Mouse (Mus musculus): ENCODE measurements around the gene Mier1. TPM values are rescaled to one million over a fixed set of nuclear protein-coding genes. Genes with fewer than 3 reads are reported as not detected.
"Not testable (repeated sequence)": the region's sequence is repeated elsewhere in the genome, so short reads cannot be mapped to it uniquely, and the experiment has no call there.

Mier1 gene
- total RNA-seq, 4 experiments from 2014 or later: 15.2 to 21.0 (median 17.4) TPM

DNA sequence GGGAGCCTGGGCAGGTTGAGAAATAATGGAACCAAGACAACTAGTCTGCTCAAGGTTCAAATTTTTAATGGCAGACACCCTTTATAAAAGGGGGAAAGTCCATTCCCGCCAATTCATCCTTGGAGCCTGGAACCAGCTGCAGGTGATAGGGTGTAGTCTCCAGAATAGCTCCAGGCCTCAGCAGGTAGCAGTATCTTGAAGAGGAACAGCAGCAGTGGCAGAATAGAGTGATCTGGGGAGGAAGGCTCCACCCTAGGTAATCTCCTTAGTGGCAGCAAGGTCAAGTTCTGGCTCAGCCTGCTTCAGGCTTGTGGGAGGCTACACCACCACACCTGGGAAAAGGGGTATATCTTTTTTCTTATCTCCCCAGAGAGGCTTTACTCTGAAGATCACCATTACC lies 52.0 kb downstream of the Mier1 start:
- not testable (repeated sequence) for DNase-seq (ENCODE audit: low spot score in 2 of 2)

DNA sequence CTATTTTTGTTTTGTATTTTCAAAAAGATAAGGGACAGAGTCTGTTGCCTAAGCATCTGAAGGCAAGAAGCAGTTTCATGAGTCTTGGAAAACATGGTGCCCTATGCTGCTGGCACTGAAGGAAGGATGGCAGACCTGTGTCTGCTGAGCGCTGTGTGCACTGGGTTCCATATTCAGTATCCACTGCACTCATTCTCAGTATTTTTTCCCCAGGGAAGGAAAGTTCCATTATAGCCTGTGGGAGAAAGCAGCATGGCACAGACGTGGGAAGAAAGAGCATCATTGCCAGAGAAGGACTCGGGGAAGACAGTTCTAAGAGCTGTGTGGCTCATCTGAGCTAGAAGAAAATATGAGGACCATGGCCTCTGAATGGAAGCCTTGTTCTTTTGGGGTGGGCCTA lies 57.1 kb downstream of the Mier1 start:
- DNase-seq (ENCODE audit: low spot score in 2 of 2): no peak

DNA sequence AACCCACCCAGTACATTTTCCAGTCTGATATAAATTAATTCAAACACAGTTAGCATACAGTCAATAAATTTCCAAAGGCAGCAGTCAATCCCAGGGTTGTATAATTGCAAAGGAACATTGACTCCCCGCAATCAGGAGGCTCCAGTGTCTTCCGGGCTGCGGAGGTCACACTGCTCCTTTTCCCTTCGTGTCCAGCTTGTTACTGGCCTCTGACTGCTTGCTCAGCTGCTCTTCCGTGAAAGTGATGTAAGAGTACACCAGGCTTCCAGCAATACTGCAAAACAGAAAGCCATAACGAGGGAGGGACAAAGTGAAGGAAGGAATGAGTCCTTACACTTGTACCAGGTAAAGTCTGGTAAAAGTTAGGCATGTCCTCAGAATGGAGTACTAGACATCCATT lies 59.3 kb downstream of the Mier1 start:
- DNase-seq (ENCODE audit: low spot score in 2 of 2): no peak

DNA sequence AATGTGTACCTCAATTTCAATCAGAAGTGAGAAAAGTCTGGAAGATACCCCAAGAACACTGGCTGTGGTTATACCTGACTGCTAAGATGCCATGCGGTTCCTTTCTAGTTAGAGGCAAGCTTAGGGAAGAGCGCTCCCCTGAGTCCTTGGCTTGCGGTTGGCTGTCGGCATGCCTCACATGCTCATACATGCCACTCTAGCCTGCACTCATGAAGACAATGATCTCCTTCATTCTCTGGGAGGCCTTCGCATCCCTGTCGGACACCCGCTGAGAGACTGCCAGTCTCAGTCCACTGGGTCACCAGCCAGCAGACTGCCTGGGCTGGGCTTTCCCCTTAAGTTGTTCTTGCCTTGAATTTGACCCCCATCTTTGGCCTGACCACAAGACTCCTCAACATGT lies 59.8 kb downstream of the Mier1 start:
- DNase-seq (ENCODE audit: low spot score in 2 of 2): no peak

DNA sequence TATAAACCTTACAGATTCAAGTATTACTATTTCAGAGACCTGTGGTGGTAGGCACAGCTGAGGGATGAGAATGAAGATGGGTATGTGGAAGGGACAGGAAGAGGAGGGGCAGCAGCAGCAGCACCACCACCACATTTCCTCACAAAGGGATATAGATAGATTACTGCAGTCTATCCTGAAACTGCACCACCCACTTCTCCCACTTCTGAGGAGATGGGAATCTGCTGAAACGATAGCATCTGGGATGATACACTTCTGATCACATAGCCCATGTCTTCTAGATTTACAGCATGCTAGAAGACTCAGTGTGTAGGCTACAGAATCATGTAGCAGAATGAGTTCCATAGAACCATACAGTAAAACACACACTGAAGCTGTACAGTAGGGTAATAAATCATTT lies 63.5 kb downstream of the Mier1 start:
- DNase-seq (ENCODE audit: low spot score in 2 of 2): no peak

DNA sequence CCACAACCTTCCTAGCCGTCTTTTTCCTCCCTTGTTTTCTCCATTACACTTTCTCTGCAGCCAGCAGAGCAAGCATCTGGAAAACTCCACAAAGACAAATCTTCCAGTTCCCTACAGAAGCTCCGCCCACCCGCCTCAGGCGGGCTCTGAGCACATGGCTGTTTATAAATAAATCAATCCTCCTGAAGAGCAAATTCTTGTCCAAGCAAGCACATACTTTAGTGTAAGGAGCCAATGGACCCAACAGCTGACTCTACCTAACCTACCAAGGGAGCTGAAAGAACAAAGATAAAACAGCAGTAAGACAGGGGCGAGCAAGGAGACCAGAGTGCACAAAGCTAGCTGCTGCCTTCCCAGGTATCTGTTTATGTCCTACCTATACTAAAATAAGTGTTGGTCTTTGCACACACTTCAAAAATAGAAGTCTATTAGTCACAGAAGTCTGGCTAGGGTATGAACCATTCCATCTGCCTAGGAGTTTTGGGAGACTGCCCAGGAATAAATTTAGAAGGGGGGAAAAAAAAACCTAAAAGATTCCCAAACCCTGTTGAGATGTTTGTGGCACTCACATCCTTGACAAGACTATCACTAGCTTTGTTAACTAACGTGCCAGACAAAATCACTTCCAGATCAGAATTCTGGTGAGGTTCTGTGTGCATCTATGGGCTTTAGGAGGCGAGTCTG lies 64.6 kb downstream of the Mier1 start:
- peak; percentile 41 to 74 for DNase-seq (ENCODE audit: low spot score in 2 of 2)

DNA sequence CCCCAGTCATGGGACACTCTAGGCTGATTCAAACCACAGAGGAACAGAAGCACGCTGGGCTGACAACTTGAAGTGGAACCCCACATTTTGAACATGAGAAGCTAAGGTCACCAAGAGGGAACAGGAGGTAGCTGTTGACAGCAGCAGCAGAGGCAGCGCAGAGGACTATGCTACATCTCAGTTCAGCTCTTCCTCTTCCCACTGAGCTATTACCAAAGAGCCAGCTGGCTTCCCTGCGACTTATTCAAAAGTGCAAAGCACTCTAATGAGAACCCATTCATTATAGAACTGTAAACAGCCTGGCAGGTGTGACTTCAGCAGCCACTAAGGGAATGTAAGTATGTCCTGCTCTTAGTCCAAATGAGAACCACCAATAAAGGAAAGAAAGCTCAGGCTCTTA lies 65.4 kb downstream of the Mier1 start:
- DNase-seq (ENCODE audit: low spot score in 2 of 2): no peak

DNA sequence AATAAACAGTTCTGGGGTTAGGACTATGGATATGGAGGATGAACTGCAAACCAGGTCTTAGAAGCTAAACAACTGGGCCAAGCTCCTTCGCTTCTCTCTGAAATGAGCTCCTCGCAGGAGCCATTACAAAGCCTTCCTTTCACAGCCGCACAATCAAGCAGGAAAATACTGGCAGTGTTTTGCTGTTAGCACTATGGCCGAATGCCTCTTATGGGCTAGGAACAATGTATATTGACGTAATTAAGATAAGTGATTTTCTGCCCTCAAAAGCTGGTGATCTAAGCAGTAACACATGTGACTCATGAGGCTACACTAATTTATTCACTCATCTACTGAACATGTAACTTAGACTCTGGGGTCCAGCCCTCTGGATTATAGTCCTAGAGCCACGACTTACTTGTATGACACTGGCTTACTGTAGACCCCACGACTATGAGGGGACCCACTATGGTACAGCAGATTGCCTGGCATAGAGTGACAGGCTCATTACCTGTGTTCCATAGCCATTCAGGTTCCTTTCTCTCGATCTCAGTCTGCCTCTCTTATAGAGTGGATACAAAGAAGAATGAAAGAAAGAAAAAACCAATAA lies 66.2 kb downstream of the Mier1 start:
- DNase-seq (ENCODE audit: low spot score in 2 of 2): no peak

DNA sequence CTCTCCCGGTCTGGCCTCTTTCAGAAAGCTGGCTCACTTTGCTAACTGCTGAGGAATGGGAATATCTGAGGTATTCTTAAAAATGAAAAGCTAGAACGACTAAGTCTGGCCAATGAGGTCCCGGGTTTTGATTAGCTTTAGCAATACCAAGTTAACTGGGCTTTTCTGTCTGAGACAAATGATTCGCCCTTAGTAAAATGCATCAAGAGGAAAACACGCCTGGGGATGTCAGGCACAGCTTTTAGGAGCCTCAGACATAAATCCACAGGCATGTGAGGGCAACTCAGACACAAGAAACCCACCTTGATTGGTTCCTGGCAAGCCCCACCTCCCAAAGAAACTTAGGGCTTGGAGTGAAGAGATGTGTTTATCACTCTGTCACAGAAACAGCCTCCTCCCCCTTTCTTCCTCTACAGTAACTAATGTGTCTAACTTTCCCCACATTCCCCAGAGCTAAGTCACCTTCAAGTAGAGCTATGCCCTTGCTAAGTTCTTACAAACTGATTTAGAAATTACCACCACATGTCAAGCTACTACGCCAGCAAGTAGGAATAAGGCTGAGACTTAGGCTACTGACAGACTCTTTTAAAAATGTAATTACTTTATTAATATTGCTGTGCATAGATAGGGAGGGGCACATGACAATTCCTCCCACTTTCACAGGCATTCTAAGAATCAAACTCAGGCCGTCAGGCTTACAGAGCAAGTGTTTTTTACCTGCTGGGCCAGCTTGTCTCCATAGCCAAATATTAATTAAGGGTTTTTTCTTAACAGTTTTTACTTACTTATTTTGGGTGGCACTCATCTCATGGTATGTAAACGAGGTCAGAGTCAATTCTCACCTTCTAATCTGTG lies 74.8 kb downstream of the Mier1 start:
- DNase-seq (ENCODE audit: low spot score in 2 of 2): no peak

DNA sequence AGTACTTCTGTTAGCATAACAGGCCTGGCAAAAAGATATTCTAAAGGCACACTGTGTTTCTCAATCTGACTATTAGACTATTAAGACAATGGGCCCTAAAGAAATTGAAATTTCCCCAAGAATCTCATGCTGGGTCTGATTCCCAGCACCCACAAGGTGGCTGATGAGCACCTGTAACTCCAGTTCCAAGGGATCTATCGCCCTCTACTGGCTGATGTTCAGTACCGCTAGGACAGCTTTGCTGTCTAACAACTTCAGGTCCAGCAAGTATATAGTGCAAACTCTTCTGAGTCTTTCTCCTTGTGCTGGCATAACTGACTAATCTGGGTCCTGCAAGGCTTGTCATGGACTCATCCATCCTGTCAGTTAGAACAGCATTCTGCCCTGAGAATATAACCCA lies 78.2 kb downstream of the Mier1 start:
- no peak for DNase-seq (ENCODE audit: low spot score in 2 of 2)

DNA sequence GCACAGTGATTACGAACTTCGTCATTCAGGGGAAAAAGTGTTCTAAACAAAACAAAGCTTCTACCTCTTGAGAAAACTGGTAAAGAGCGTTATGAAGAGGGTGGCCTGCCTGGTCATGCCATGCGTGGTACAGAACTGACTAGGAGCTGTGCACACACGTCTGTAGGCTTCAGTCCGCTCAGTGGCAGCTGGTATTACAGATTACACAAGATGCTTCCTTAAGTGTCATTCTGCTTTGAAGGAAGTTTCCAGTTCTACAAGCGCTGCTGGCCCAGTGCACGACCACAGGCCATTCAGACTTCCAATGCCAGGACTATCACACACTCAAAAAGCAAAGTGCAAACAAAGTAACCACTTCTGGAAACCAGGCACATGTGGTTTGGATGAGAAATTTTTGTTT lies 83.2 kb downstream of the Mier1 start:
- DNase-seq (ENCODE audit: low spot score in 2 of 2): no peak

DNA sequence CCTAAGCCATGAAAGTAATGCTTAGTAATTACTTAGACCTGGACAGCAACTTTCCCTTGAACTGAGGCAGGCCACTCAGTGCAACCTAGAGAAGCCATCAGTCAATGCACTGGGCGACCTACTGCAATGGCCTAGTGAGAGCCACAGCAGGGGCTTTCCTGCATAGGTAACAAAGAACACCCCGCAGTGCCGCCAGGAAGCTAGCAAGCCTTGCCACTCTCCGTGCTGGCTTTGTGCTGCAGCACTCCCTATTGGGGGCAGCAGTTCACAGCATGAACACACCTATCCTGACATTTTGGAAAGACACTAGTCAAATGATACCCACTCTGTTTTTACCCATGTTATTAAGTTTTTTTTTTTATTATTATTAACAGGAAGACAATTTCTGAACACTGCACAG lies 84.9 kb downstream of the Mier1 start:
- DNase-seq (ENCODE audit: low spot score in 2 of 2): no peak

DNA sequence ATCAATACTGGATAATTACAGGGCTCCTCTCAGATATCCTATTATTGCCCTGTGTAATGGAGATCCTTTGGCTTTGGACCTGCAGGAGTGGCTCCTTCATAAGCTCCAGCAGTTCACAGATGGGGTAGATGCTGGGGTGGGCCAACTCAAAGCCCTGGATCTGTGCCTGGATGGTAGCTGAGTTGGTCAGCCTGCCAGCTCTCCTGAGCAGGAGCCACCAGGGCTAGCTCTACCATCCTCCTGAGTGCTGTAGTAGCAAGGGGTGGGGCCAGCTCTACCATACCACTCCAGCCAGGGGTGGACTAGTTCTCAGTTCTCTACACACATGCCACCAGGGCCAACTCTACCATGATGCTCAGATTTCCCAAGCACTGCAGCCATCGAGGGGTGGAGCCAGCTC lies 85.9 kb downstream of the Mier1 start:
- no peak for DNase-seq (ENCODE audit: low spot score in 2 of 2)

DNA sequence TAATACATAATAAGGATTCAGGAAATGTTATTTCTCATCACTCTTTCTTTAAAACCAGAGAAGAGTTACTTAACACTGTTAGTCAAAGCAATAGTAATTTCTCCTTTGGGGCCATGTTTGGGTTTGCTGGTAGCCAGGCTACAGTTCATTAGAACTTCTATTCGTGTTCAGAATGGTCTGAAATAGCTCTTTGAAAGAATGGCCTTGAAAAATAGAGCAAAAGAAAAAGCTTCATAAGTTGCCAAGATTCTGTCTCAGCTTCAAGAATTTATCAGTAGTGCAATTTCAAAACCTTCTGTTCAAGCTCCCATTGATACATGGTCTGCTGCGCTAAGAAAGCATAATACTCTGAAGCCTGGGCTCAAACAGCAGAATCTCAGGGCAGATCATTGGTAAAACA lies 89.5 kb downstream of the Mier1 start:
- no peak for DNase-seq (ENCODE audit: low spot score in 2 of 2)

DNA sequence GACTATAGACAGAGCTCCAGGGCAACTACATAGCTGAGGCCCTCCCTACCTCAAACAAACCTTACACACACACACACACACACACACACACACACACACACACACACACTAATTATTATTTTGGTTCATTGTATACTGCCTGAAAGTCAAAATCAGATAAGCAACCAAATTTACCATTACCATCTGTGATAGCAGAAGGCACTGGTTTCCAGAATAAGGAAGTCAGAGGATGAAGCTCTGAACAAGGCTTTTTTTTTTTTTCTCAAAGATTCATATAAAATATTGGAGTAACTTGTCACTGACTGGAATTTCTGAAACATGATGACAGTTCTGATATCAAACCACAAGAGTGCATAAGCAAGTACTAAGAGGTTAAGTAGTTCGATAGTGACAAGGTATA lies 94.4 kb downstream of the Mier1 start:
- no peak for DNase-seq (ENCODE audit: low spot score in 2 of 2)

DNA sequence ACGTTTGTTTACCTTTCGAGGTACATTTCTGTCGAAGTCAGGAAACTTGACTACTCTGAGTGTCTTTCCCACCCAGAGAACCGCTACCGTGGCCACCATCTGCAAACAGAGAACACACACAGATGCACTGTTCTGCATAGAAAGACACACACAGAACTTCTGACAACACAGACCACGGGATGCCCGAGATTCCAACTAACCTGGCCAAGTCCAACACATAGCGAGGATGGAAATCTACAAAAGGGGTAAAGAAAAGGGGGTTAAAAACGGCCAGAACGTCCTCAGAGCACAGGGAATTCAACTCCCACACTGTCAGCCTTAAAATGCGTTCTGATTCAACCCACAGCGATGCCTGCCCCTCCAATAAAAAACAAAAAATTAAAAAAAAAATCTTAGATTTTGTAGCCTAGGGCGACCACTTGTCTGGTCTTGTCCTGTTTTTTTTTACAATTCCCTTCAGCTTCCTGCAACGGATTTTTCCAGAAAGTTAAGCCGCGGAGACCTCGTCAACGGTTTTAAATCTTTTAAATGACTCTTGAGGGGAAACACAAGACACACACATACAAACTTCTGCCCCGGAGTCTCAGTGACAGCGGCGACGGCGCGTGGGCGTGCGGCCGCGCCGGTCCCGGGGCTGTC lies 99.8 kb downstream of the Mier1 start:
- no peak for DNase-seq (ENCODE audit: low spot score in 2 of 2)

DNA sequence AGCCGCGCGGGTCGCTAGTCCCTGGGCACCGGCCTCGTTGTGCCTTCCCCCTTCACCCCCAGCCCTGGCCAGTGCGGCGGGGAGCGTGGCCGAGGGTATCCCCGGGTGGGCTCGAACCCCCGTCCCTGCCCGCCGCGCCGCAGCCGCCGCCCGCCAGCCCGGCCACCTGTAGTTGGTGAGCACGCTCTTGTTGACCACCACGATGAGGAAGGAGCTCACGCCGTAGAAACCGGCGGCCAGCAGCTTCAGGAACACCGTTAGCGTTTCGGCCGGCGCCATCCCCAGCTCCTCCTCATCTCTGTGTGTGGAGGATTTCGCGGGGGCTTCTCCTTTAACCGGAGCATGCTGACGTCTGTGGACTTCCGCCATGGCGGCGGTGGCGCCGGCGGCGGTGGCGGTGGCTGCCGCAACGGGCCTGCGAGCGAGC lies 100.3 kb downstream of the Mier1 start:
- DNase-seq (ENCODE audit: low spot score in 2 of 2): peak; percentile 20 to 51

Other genes starting within 250 kb of the Mier1 start
- not detected for gene Tctex1d1, start 135.8 kb upstream of the Mier1 start, total RNA-seq (2022)
- not detected for gene Insl5, start 87.5 kb upstream of the Mier1 start, total RNA-seq (2022)
- gene Wdr78, start 165 bp downstream of the Mier1 start, total RNA-seq (2022): under 1 TPM; 0.38 to 0.75 (median 0.47) TPM
- 1 to 10 TPM; 5.6 to 8.4 (median 6.9) TPM for gene Slc35d1, start 100.8 kb downstream of the Mier1 start, total RNA-seq (2022)
- not detected for gene 4921539E11Rik, start 176.5 kb downstream of the Mier1 start, total RNA-seq (2022)
- 10 to 100 TPM; 25.0 to 31.0 (median 28.4) TPM for gene Oma1, start 199.4 kb downstream of the Mier1 start, total RNA-seq (2022)